Mouse (Mus musculus) leukemia stem cell, adult 10-12 weeks (primary cell): ENCODE results near the gene Prg4. TPM values are rescaled to one million over a fixed set of nuclear protein-coding genes. Genes with fewer than 3 reads are reported as not detected.

Experiments used
- polyA plus RNA-seq: library from polyadenylated mRNA; stranded (reverse); fragments of >175 nt; gene quantifications from 2 replicates; pipeline ENCODE4 v1.2.3, GENCODE M21; 2012; ENCODE audit warnings: low replicate concordance

The Prg4 gene
- polyA plus RNA-seq, result 4.0 and 18.1 TPM in 2 replicates

DNA sequence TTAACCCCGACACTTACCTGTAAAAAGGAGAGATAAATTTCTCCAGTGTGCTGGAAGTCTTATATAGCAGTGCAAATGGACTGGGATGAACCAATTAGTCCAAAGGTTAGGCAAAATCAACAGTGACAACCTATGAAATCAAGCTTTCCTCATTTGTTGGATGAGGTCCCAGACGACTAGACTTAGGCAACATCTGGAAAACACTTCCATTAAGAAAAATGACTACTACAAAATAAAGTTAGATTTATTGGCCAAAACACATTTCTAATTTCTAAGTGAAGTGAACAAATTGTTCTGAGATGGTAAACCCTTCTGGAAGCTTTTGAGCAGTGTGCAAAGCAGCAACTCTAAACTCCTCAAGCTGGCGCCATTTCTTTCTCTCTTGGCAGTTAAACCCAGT is at the start of gene Prg4:
Gene Prg4 (minus strand): TSS at position 34 of the 400 bp plus-strand sequence.

Other genes starting within 250 kb of the Prg4 start
- gene Pdc, start 146.7 kb downstream of the Prg4 start, polyA plus RNA-seq, result not detected in 2 replicates
- gene Tpr, start 73.3 kb downstream of the Prg4 start, polyA plus RNA-seq, result 70.6 and 224 TPM in 2 replicates
- gene Odr4, start 73.1 kb downstream of the Prg4 start, polyA plus RNA-seq, result 3.5 and 3.7 TPM in 2 replicates